Mouse (Mus musculus) testis, adult 2 months (tissue): ENCODE results near the gene Ostm1.

Experiments used
- CTCF ChIP-seq: fragments of 200-500 bp; IDR thresholded peaks from 2 replicates; pipeline ENCODE4 v1.5.1; 2012; ENCODE audit warnings: low read depth, mild to moderate bottlenecking, inconsistent platforms, low read length, moderate library complexity; ENCODE audit not compliant: control insufficient read depth, insufficient read depth, insufficient replicate concordance
- POLR2A ChIP-seq: fragments of 200-500 bp; IDR thresholded peaks from 2 replicates; pipeline ENCODE4 v1.6.1; 2012; ENCODE audit warnings: low read depth, mild to moderate bottlenecking, inconsistent platforms, low read length, moderate library complexity; ENCODE audit not compliant: control insufficient read depth

DNA sequence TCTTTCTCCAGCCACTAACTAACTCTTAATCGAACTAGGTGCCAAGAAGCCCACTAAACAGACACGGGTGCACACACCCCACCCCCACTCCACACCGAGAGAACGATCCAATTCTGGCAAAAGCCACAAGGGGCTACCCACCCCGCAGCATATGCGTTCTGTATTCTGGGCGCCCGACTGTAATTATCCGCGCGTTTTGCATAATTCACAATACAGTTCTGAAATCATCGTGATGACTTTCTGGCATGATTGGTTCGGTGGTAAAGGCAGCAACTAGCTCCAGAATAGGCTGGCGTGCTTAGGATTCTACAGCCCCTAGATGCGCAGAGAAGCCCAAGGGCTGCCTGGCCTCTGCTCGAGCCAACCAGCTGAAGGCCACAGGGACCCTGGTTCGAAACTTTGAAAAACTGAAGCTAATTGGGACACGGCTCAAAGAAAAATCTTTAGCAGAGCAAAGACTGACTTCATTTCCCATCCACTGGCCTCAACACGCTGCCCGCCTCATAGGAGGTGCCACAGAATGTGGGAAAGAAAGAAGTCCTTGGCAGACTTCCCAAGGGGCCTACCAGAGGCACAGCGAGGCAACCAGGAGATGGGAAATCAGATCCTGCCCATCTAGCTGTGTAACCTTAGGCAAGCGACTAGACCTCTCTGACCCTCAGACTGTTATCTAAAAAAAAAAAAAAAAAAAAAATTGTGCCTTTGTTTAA lies 2.1 kb downstream of the Ostm1 start:
- TF ChIP-seq CTCF (no peak), POLR2A (no peak)
